Mouse (Mus musculus): ENCODE data around the gene Sema7a.

Gene Sema7a

GRCm38 (mm10) chr9:57975200-57975821 is 35.4 kb downstream of the Sema7a start:
- no peak for DNase-seq (ENCODE audit: low read depth, low spot score)

- no peak for DNase-seq (ENCODE audit: low read depth, low spot score)
Observed at GRCm38 (mm10) chr9:57978025-57978424, 38.1 kb downstream of the Sema7a start.

GRCm38 (mm10) chr9:57978858-57979257 is 38.9 kb downstream of the Sema7a start:
- DNase-seq (ENCODE audit: low read depth, low spot score) = no peak

GRCm38 (mm10) chr9:57980570-57980969 is 40.7 kb downstream of the Sema7a start:
- DNase-seq (ENCODE audit: low read depth, low spot score) = no peak

- DNase-seq (ENCODE audit: low read depth, low spot score) = no peak
Observed at GRCm38 (mm10) chr9:57985304-57985703, 45.4 kb downstream of the Sema7a start.

- DNase-seq (ENCODE audit: low read depth, low spot score) = no peak
Observed at GRCm38 (mm10) chr9:57986293-57986692, 46.4 kb downstream of the Sema7a start.

GRCm38 (mm10) chr9:57988098-57988497 is 48.2 kb downstream of the Sema7a start:
- DNase-seq (ENCODE audit: low read depth, low spot score) = no peak

GRCm38 (mm10) chr9:57989309-57989708 is 49.4 kb downstream of the Sema7a start:
- no peak for DNase-seq (ENCODE audit: low read depth, low spot score)

GRCm38 (mm10) chr9:57990438-57991110 is 50.7 kb downstream of the Sema7a start:
- DNase-seq (ENCODE audit: low read depth, low spot score) = peak; percentile 71

GRCm38 (mm10) chr9:57992060-57992459 is 52.1 kb downstream of the Sema7a start:
- no peak for DNase-seq (ENCODE audit: low read depth, low spot score)

GRCm38 (mm10) chr9:57992781-57993591 is 53.1 kb downstream of the Sema7a start:
- DNase-seq (ENCODE audit: low read depth, low spot score) = no peak

GRCm38 (mm10) chr9:57995282-57995681 is 55.4 kb downstream of the Sema7a start:
- DNase-seq (ENCODE audit: low read depth, low spot score) = peak; percentile 66

GRCm38 (mm10) chr9:57997511-57998031 is 57.7 kb downstream of the Sema7a start:
- DNase-seq (ENCODE audit: low read depth, low spot score) = peak; percentile 54

GRCm38 (mm10) chr9:57998032-57998659 is 58.2 kb downstream of the Sema7a start:
- DNase-seq (ENCODE audit: low read depth, low spot score) = peak; percentile 89

GRCm38 (mm10) chr9:57998685-57999084 is 58.8 kb downstream of the Sema7a start:
- no peak for DNase-seq (ENCODE audit: low read depth, low spot score)

- no peak for DNase-seq (ENCODE audit: low read depth, low spot score)
Observed at GRCm38 (mm10) chr9:57999676-58000075, 59.8 kb downstream of the Sema7a start.

GRCm38 (mm10) chr9:58003272-58003671 is 63.4 kb downstream of the Sema7a start:
- DNase-seq (ENCODE audit: low read depth, low spot score) = peak; percentile 87

- DNase-seq (ENCODE audit: low read depth, low spot score) = peak; percentile 42
Observed at GRCm38 (mm10) chr9:58005753-58006461, 66.0 kb downstream of the Sema7a start, which contains the start of gene Cyp11a1. TSS of gene Cyp11a1 (plus strand) at chr9:58006411.

GRCm38 (mm10) chr9:58008336-58009014 is 68.6 kb downstream of the Sema7a start:
- DNase-seq (ENCODE audit: low read depth, low spot score) = no peak

- peak; percentile 92 for DNase-seq (ENCODE audit: low read depth, low spot score)
Observed at GRCm38 (mm10) chr9:58009015-58009362, 69.1 kb downstream of the Sema7a start.

GRCm38 (mm10) chr9:58009588-58009987 is 69.7 kb downstream of the Sema7a start:
- DNase-seq (ENCODE audit: low read depth, low spot score) = peak; percentile 66

Measured in ZHBTc4 (cell line).